Mouse (Mus musculus) MEL (cell line): ENCODE measurements around the gene Eipr1.

Experiments
- KAT2A ChIP-seq: conservative IDR thresholded peaks from 2 replicates; pipeline ENCODE4 v1.6.1; 2012; ENCODE audit warnings: low read depth, low read length, improper control_type of control experiment, inconsistent platforms
- POLR2A ChIP-seq, 2 experiments: IDR thresholded peaks; 2 replicates each; pipeline ENCODE4 v1.6.1; 2011 to 2012; ENCODE audit warnings: low read length in 2 of 2, mild to moderate bottlenecking in 2 of 2, control low read depth in 1 of 2, improper control_type of control experiment in 1 of 2, low read depth in 1 of 2, moderate library complexity in 1 of 2; ENCODE audit not compliant: control insufficient read depth in 1 of 2, insufficient read depth in 1 of 2, poor library complexity in 1 of 2
- POLR2AphosphoS2 ChIP-seq: IDR thresholded peaks from 2 replicates; pipeline ENCODE4 v1.6.1; 2011; ENCODE audit warnings: low read length, improper control_type of control experiment

DNA sequence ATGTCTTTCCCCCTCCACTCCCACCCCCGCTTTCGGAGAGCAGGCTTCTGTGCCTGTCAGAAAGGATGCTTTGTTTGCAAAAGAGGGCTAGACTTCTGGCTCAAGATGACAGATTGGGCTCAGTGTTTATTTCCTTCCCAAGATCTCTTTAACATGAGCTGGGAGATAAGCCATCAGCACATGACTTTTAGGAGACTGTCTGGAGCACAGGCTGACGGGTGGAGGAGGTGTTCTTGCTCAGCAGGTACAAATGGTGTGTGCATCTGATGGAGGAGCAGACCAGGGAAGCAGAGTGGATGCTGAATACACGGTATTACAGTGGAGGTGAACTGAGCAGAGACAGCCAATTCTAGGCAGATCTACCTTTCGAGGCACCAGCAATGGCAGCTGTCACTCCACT, 139.9 kb downstream of the Eipr1 start:
- TF ChIP-seq POLR2A (IDR thresholded peaks at IDR 0.05; ENCODE audit: control insufficient read depth in 1 of 2, insufficient read depth in 1 of 2, low read depth in 1 of 2, low read length in 2 of 2, poor library complexity in 1 of 2) (no peak), KAT2A (no peak), POLR2AphosphoS2 (no peak)
